Mouse (Mus musculus) myocyte (in vitro differentiated cells): ENCODE measurements around the gene P4ha2. TPM values are rescaled to one million over a fixed set of nuclear protein-coding genes. Genes with fewer than 3 reads are reported as not detected.

Source experiments
- H3K27me3 ChIP-seq: one replicate; pipeline ENCODE4 v1.6.1; 2011; ENCODE audit not compliant: control insufficient read depth, insufficient read depth, insufficient read length
- H3K36me3 ChIP-seq: one replicate; pipeline ENCODE4 v1.6.1; 2011; ENCODE audit not compliant: control insufficient read depth, insufficient read depth
- H3K4me2 ChIP-seq: one replicate; pipeline ENCODE4 v1.6.1; 2011; ENCODE audit warnings: low read depth, control low read depth
- H3K4me3 ChIP-seq: one replicate; pipeline ENCODE4 v1.5.1; 2011; ENCODE audit warnings: mild to moderate bottlenecking, control low read depth, moderate library complexity
- H3K79me2 ChIP-seq: one replicate; pipeline ENCODE4 v1.6.1; 2011; ENCODE audit not compliant: control insufficient read depth, insufficient read depth
- H3ac ChIP-seq: one replicate; pipeline ENCODE4 v1.6.1; 2011; ENCODE audit not compliant: control insufficient read depth, insufficient read length
- CEBPB ChIP-seq: IDR thresholded peaks from 2 replicates; pipeline ENCODE4 v1.6.1; 2011; ENCODE audit warnings: mild to moderate bottlenecking, moderate library complexity; ENCODE audit not compliant: poor library complexity, insufficient read depth, severe bottlenecking
- E2F4 ChIP-seq: IDR thresholded peaks from one replicate; pipeline ENCODE4 v1.6.1; 2011; ENCODE audit warnings: mild to moderate bottlenecking, control low read depth, moderate library complexity; ENCODE audit not compliant: insufficient read depth
- MAX ChIP-seq: IDR thresholded peaks from one replicate; pipeline ENCODE4 v1.6.1; 2011; ENCODE audit warnings: low read depth, mild to moderate bottlenecking, control low read depth
- MYOD1 ChIP-seq, 3 experiments: IDR thresholded peaks; one replicate each; pipeline ENCODE4 v1.6.1; 2011; ENCODE audit warnings: control low read depth in 2 of 3, low read depth in 2 of 3, mild to moderate bottlenecking in 2 of 3, moderate library complexity in 1 of 3; ENCODE audit not compliant: insufficient read length in 2 of 3, control insufficient read depth in 1 of 3
- MYOG ChIP-seq, 3 experiments: IDR thresholded peaks; one replicate each; pipeline ENCODE4 v1.6.1; 2011; ENCODE audit warnings: control low read depth in 2 of 3, low read depth in 2 of 3, mild to moderate bottlenecking in 2 of 3; ENCODE audit not compliant: insufficient read length in 2 of 3, control insufficient read depth in 1 of 3, insufficient read depth in 1 of 3
- POLR2A ChIP-seq: IDR thresholded peaks from one replicate; pipeline ENCODE4 v1.6.1; 2011; ENCODE audit warnings: low read depth, mild to moderate bottlenecking, control low read depth, moderate library complexity; ENCODE audit not compliant: insufficient read length
- POLR2AphosphoS2 ChIP-seq: IDR thresholded peaks from one replicate; pipeline ENCODE4 v1.6.1; 2011; ENCODE audit warnings: low read depth, control low read depth; ENCODE audit not compliant: insufficient read length
- REST ChIP-seq: IDR thresholded peaks from one replicate; pipeline ENCODE4 v1.6.1; 2011; ENCODE audit warnings: mild to moderate bottlenecking, control low read depth, moderate library complexity; ENCODE audit not compliant: insufficient read depth, insufficient read length
- SRF ChIP-seq: IDR thresholded peaks from one replicate; pipeline ENCODE4 v1.6.1; 2011; ENCODE audit warnings: low read depth; ENCODE audit not compliant: control insufficient read depth, insufficient read length
- TCF12 ChIP-seq: IDR thresholded peaks from one replicate; pipeline ENCODE4 v1.6.1; 2011; ENCODE audit warnings: mild to moderate bottlenecking, control low read depth; ENCODE audit not compliant: poor library complexity, insufficient read depth, severe bottlenecking
- TCF3 ChIP-seq: IDR thresholded peaks from one replicate; pipeline ENCODE4 v1.6.1; 2011; ENCODE audit warnings: low read depth, control low read depth; ENCODE audit not compliant: insufficient read length
- USF1 ChIP-seq: IDR thresholded peaks from one replicate; pipeline ENCODE4 v1.6.1; 2011; ENCODE audit warnings: low read depth, mild to moderate bottlenecking, control low read depth, moderate library complexity
- polyA plus RNA-seq: library from polyadenylated mRNA; unstranded; fragments of >200 nt; fragmentation: generic; extraction: Trizol; gene quantifications from one replicate; pipeline ENCODE4 v1.2.1, GENCODE M21; 2012; ENCODE audit warnings: missing spikeins

Gene P4ha2
- polyA plus RNA-seq, 1 experiment = 89.0 TPM

GRCm38 (mm10) chr11:54115301-54115700, 15.4 kb downstream of the P4ha2 start:
- no peak overlapping the region for H3K4me3 ChIP-seq
- H3K4me2 ChIP-seq = no peak overlapping the region
- peaks cover 29% of the 10 kb centered on the region for H3K36me3 ChIP-seq
- no peaks in the 10 kb centered on the region for H3K79me2 ChIP-seq
- no peak for TF ChIP-seq REST
- no peak for TF ChIP-seq POLR2A
- TF ChIP-seq SRF = no peak
- no peak for TF ChIP-seq USF1
- no peak for TF ChIP-seq TCF3
- TF ChIP-seq MYOD1 (IDR thresholded peaks at IDR 0.05; ENCODE audit: control insufficient read depth in 1 of 3, insufficient read length in 2 of 3, low read depth in 2 of 3) = no peak
- TF ChIP-seq E2F4 = no peak
- no peak for TF ChIP-seq MAX
- no peak for TF ChIP-seq CEBPB
- TF ChIP-seq POLR2AphosphoS2 = no peak
- TF ChIP-seq TCF12 = no peak
- TF ChIP-seq MYOG (IDR thresholded peaks at IDR 0.05; ENCODE audit: control insufficient read depth in 1 of 3, insufficient read depth in 1 of 3, insufficient read length in 2 of 3, low read depth in 2 of 3) = no peak
- no peak overlapping the region for H3ac ChIP-seq
- H3K27me3 ChIP-seq = no peaks in the 10 kb centered on the region

- H3K4me3 ChIP-seq = no peak overlapping the region
- H3K36me3 ChIP-seq = peaks cover 29% of the 10 kb centered on the region
- H3ac ChIP-seq = no peak overlapping the region
- H3K79me2 ChIP-seq = no peaks in the 10 kb centered on the region
- H3K4me2 ChIP-seq = peak overlapping the region; percentile 12
- H3K27me3 ChIP-seq = no peaks in the 10 kb centered on the region
- TF ChIP-seq MYOD1 (IDR thresholded peaks at IDR 0.05; ENCODE audit: control insufficient read depth in 1 of 3, insufficient read length in 2 of 3, low read depth in 2 of 3) = no peak
- no peak for TF ChIP-seq TCF3
- TF ChIP-seq E2F4 = no peak
- no peak for TF ChIP-seq CEBPB
- no peak for TF ChIP-seq REST
Observed at GRCm38 (mm10) chr11:54115911-54116310, 16.0 kb downstream of the P4ha2 start.

GRCm38 (mm10) chr11:54116406-54116805, 16.5 kb downstream of the P4ha2 start:
- no peak overlapping the region for H3ac ChIP-seq
- H3K4me3 ChIP-seq = no peak overlapping the region
- H3K79me2 ChIP-seq = no peaks in the 10 kb centered on the region
- TF ChIP-seq TCF12 = no peak
- peak; percentile 12 to 72 (median 18) for TF ChIP-seq MYOD1 (IDR thresholded peaks at IDR 0.05; ENCODE audit: control insufficient read depth in 1 of 3, insufficient read length in 2 of 3, low read depth in 2 of 3)
- no peak for TF ChIP-seq POLR2AphosphoS2
- TF ChIP-seq MYOG (IDR thresholded peaks at IDR 0.05; ENCODE audit: control insufficient read depth in 1 of 3, insufficient read depth in 1 of 3, insufficient read length in 2 of 3, low read depth in 2 of 3) = peak in 1 of 3 experiments; percentile 79
- H3K27me3 ChIP-seq = no peaks in the 10 kb centered on the region
- H3K36me3 ChIP-seq = peaks cover 27% of the 10 kb centered on the region
- H3K4me2 ChIP-seq = peak overlapping the region; percentile 12

- Histone ChIP-seq H3K36me3 (peaks cover 21% of the 10 kb centered on the region), H3K4me3 (no peak overlapping the region), H3K4me2 (no peak overlapping the region), H3K79me2 (no peaks in the 10 kb centered on the region), H3K27me3 (no peaks in the 10 kb centered on the region), H3ac (no peak overlapping the region)
- TF ChIP-seq TCF3 (no peak), MYOG (IDR thresholded peaks at IDR 0.05; ENCODE audit: control insufficient read depth in 1 of 3, insufficient read depth in 1 of 3, insufficient read length in 2 of 3, low read depth in 2 of 3) (no peak), POLR2A (no peak), TCF12 (no peak), POLR2AphosphoS2 (no peak), MAX (no peak)
Observed at GRCm38 (mm10) chr11:54117096-54117495, 17.2 kb downstream of the P4ha2 start.

GRCm38 (mm10) chr11:54119126-54119525, 19.2 kb downstream of the P4ha2 start:
- H3ac ChIP-seq = no peak overlapping the region
- no peaks in the 10 kb centered on the region for H3K79me2 ChIP-seq
- no peak for TF ChIP-seq E2F4
- no peak for TF ChIP-seq CEBPB
- no peak for TF ChIP-seq SRF
- TF ChIP-seq USF1 = no peak
- no peak for TF ChIP-seq REST
- no peak for TF ChIP-seq POLR2A
- TF ChIP-seq MYOG (IDR thresholded peaks at IDR 0.05; ENCODE audit: control insufficient read depth in 1 of 3, insufficient read depth in 1 of 3, insufficient read length in 2 of 3, low read depth in 2 of 3) = no peak
- TF ChIP-seq MAX = no peak
- TF ChIP-seq MYOD1 (IDR thresholded peaks at IDR 0.05; ENCODE audit: control insufficient read depth in 1 of 3, insufficient read length in 2 of 3, low read depth in 2 of 3) = no peak
- no peak for TF ChIP-seq POLR2AphosphoS2
- H3K4me3 ChIP-seq = no peak overlapping the region
- H3K36me3 ChIP-seq = peaks cover 27% of the 10 kb centered on the region
- no peaks in the 10 kb centered on the region for H3K27me3 ChIP-seq
- no peak overlapping the region for H3K4me2 ChIP-seq
